Mouse (Mus musculus): ENCODE data around the gene Adamts3.

GRCm38 (mm10) chr5:89760368-89760767 lies 122.8 kb downstream of the Adamts3 start:
- TF ChIP-seq EP300 (IDR thresholded peaks at IDR 0.05; ENCODE audit: low read depth in 1 of 2, low read length in 2 of 2) (no peak), TAL1 (IDR thresholded peaks at IDR 0.05; ENCODE audit: low read length) (no peak), CTCF (IDR thresholded peaks at IDR 0.05 in 2 of 3, conservative IDR thresholded peaks at IDR 0.05 in 1 of 3; ENCODE audit: control insufficient read depth in 1 of 3, insufficient read depth in 1 of 3, low read depth in 2 of 3, low read length in 3 of 3, poor library complexity in 1 of 3, severe bottlenecking in 1 of 3) (no peak), TCF12 (IDR thresholded peaks at IDR 0.05; ENCODE audit: low read depth, low read length) (no peak), ETS1 (IDR thresholded peaks at IDR 0.05; ENCODE audit: low read depth, low read length) (no peak), POLR2A (IDR thresholded peaks at IDR 0.05; ENCODE audit: control insufficient read depth in 1 of 2, insufficient read depth in 1 of 2, low read depth in 1 of 2, low read length in 2 of 2, poor library complexity in 1 of 2) (no peak), USF1 (IDR thresholded peaks at IDR 0.05; ENCODE audit: low read depth, low read length) (no peak), JUND (IDR thresholded peaks at IDR 0.05; ENCODE audit: low read depth, low read length) (no peak), TBP (IDR thresholded peaks at IDR 0.05; ENCODE audit: low read depth, low read length) (no peak)

Data from MEL (cell line).